Mouse (Mus musculus): Measurements from ENCODE around the gene 1700092M07Rik.

- TF ChIP-seq CTCF (IDR thresholded peaks at IDR 0.05) = no peak
- no peak for TF ChIP-seq EP300 (IDR thresholded peaks at IDR 0.05)
These were observed at the start of gene 1700092M07Rik for GRCm38 (mm10) chr19:8740603-8741002.
